Mouse (Mus musculus) limb, embryonic 15.5 days (tissue): ENCODE data around the gene Btbd19. TPM values are rescaled to one million over a fixed set of nuclear protein-coding genes. Genes with fewer than 3 reads are reported as not detected.

ENCODE experiments used
- ATAC-seq: fragments of 200-750 bp; cut with Nextera tagmentation; 2 replicates; pipeline ENCODE4 v1.8.0; 2017; ENCODE audit warnings: low read depth, moderate TSS enrichment; ENCODE audit not compliant: insufficient number of reproducible peaks, low FRiP score, low TSS enrichment
- H3K27ac ChIP-seq: fragments of 300-500 bp; sonication (generic); 2 replicates; pipeline ENCODE4 v1.5.1; 2015; ENCODE audit warnings: moderate library complexity, mild to moderate bottlenecking, inconsistent platforms
- H3K27me3 ChIP-seq: fragments of 300-500 bp; sonication (generic); 2 replicates; pipeline ENCODE4 v1.6.1; 2015; ENCODE audit warnings: inconsistent platforms
- H3K36me3 ChIP-seq: fragments of 300-500 bp; sonication (generic); 2 replicates; pipeline ENCODE4 v1.6.1; 2015; ENCODE audit warnings: inconsistent platforms
- H3K4me1 ChIP-seq: fragments of 300-500 bp; sonication (generic); 2 replicates; pipeline ENCODE4 v1.6.1; 2015; ENCODE audit warnings: inconsistent platforms
- H3K4me2 ChIP-seq: fragments of 300-500 bp; sonication (generic); 2 replicates; pipeline ENCODE4 v1.6.1; 2015; ENCODE audit warnings: mild to moderate bottlenecking, inconsistent platforms
- H3K4me3 ChIP-seq: fragments of 300-500 bp; sonication (generic); 2 replicates; pipeline ENCODE4 v1.5.1; 2015; ENCODE audit warnings: mild to moderate bottlenecking, inconsistent platforms
- H3K9ac ChIP-seq: fragments of 300-500 bp; sonication (generic); 2 replicates; pipeline ENCODE4 v1.6.1; 2015; ENCODE audit warnings: inconsistent platforms
- H3K9me3 ChIP-seq: fragments of 300-500 bp; sonication (generic); 2 replicates; pipeline ENCODE4 v1.6.1; 2016; ENCODE audit warnings: inconsistent platforms
- WGBS: fragments of 180-500 bp; shearing (Covaris S2); methylation state at CpG from one replicate; pipeline ENCODE4 v1.1.7; 2015; 5-methylcytosine and 5-hydroxymethylcytosine counted together
- polyA plus RNA-seq: library from polyadenylated mRNA; unstranded; fragments of >200 nt; fragmentation: Nextera tagmentation; extraction: Ambion mirVana; gene quantifications from 2 replicates; pipeline ENCODE4 v1.2.1, GENCODE M21; 2015

Btbd19 gene
- polyA plus RNA-seq: 10.0 and 10.3 TPM in 2 replicates

DNA sequence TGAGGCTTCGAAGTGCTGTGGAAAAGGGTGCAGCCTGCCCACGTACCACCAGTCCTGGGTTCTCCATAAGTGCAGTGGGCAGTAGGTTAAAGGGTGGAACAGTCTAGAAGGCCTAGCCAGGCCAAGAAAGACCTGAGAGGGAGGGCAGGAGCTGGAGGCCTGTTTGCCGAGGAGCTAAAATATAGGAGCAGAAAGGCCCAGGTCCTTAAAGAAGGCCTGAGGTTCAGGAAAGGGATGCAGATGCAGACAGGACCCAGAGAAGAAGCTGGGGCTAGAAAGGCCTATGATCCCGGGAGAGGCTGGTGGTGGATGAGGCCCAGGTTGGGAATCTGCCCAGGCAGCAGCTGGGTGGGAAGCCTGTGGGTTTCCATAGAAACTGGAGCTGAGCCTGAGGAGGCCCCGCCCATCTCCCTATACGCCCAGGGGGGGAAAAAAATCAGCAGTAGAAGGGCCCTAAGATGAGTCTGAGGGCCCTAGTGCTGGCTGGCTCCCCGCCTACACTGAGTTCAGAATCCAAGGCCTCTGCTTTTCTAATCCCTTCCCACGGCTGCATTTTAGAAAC lies at the start of gene Btbd19:
Gene Btbd19 (minus strand): TSS at position 378 of the 562 bp plus-strand sequence.
- 22% methylated on average over 8 of the region's 8 CpGs for WGBS
- peak within 1 kb of the TSS; percentile 4; the same call in 1 of the 2 replicates for H3K4me3 ChIP-seq
- ATAC-seq: peak; percentile 60

DNA sequence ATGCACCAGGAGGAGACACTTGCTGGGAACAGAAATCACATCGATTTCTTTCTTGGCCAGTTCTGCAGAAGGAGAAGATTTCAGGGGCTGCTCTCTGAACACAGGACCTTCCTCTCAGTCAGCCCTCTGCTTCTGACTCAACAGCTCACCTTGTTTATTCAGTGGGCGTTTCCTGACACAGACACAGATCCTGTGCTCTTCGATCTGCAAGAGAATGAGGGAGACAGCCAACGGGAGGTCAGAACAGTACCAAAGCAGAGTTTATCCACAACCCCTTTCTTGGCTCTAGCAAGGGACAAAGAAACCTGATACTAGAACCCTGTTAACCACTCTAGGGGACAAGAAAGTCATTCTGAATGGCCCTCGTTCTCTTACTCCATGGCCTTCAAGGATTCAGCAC lies 44.4 kb upstream of the Btbd19 start:
- no peak overlapping the region for H3K4me2 ChIP-seq
- no peak overlapping the region for H3K9ac ChIP-seq
- no peaks in the 10 kb centered on the region for H3K4me1 ChIP-seq
- no peak for ATAC-seq
- H3K9me3 ChIP-seq: no peaks in the 10 kb centered on the region
- H3K4me3 ChIP-seq: no peak overlapping the region
- H3K36me3 ChIP-seq: peaks cover 92% of the 10 kb centered on the region
- H3K27me3 ChIP-seq: no peaks in the 10 kb centered on the region
- 93% methylated on average over 5 of the region's 5 CpGs for WGBS
- no peak overlapping the region for H3K27ac ChIP-seq

More for the DNA sequence above, at the start of gene Btbd19:
- peak within 1 kb of the TSS; percentile 22; the same call in 1 of the 2 replicates for H3K4me2 ChIP-seq
- peaks cover 23% of the 10 kb centered on the region for H3K36me3 ChIP-seq
- H3K27ac ChIP-seq: peak within 1 kb of the TSS; percentile 92
- H3K9me3 ChIP-seq: no peaks in the 10 kb centered on the region
- H3K4me1 ChIP-seq: peaks cover 40% of the 10 kb centered on the region
- H3K9ac ChIP-seq: no peak within 1 kb of the TSS
- H3K27me3 ChIP-seq: no peaks in the 10 kb centered on the region

- no peaks in the 10 kb centered on the region for H3K9me3 ChIP-seq
- H3K4me2 ChIP-seq: no peak overlapping the region
- H3K4me3 ChIP-seq: no peak overlapping the region
- H3K9ac ChIP-seq: no peak overlapping the region
- no peak overlapping the region for H3K27ac ChIP-seq
- 62% methylated on average over 4 of the region's 4 CpGs for WGBS
- no peak for ATAC-seq
- H3K36me3 ChIP-seq: peaks cover 55% of the 10 kb centered on the region
- no peaks in the 10 kb centered on the region for H3K27me3 ChIP-seq
- H3K4me1 ChIP-seq: no peaks in the 10 kb centered on the region
These were observed 35.7 kb upstream of the Btbd19 start for GRCm38 (mm10) chr4:117161183-117161582.

GRCm38 (mm10) chr4:117159666-117160065 lies 34.1 kb upstream of the Btbd19 start:
- WGBS: 76% methylated on average over 10 of the region's 10 CpGs
- Histone ChIP-seq H3K9ac (no peak overlapping the region), H3K27ac (no peak overlapping the region), H3K4me2 (no peak overlapping the region), H3K4me3 (no peak overlapping the region), H3K27me3 (no peaks in the 10 kb centered on the region), H3K4me1 (peaks cover 4% of the 10 kb centered on the region; the same call in 1 of the 2 replicates), H3K9me3 (no peaks in the 10 kb centered on the region), H3K36me3 (peaks cover 39% of the 10 kb centered on the region)
- ATAC-seq: no peak

- H3K27me3 ChIP-seq: no peaks in the 10 kb centered on the region
- WGBS: 27% methylated on average over 6 of the region's 6 CpGs
- peak overlapping the region; percentile 70 for H3K4me2 ChIP-seq
- no peaks in the 10 kb centered on the region for H3K9me3 ChIP-seq
- no peak overlapping the region; the same call in 1 of the 2 replicates for H3K9ac ChIP-seq
- H3K27ac ChIP-seq: peak overlapping the region; percentile 95
- peak overlapping the region; percentile 69 for H3K4me3 ChIP-seq
- peaks cover 44% of the 10 kb centered on the region for H3K36me3 ChIP-seq
- H3K4me1 ChIP-seq: peaks cover 25% of the 10 kb centered on the region
- no peak for ATAC-seq
These were observed 30.8 kb upstream of the Btbd19 start for GRCm38 (mm10) chr4:117156372-117156771.

DNA sequence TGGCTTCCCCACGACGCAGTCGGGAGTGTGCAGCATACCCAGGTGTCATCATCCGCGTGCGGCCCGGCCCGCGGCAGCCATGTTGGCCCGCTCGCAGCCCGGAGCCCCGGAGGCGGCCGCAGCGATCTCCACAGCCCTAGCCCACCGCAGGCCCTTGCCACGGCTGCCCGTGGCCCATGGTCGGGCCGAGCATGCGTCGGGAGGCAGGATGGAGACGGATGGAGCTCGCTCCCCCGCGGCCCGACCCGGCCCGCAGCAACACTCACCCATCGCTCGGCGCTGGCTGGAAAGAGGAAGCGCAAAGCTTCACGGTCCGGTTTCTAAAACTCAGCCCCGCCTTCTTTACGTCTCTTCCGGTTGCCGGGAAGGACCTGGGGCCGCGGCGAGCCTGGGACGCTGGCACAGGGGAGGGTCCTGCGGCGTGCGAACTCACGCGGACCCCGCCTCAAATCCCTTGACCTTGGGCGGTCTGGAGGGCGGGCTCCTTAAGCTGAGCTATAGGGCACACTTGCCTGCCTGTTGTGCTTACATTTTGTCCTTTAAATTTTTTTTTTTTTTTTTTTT lies 30.3 kb upstream of the Btbd19 start, which contains the start of gene Rps8:
Gene Rps8 (minus strand): TSS at position 452 of the 564 bp plus-strand sequence.
- Histone ChIP-seq H3K27ac (peak within 1 kb of the TSS; percentile 95), H3K4me1 (peaks cover 25% of the 10 kb centered on the region), H3K27me3 (no peaks in the 10 kb centered on the region), H3K9me3 (no peaks in the 10 kb centered on the region), H3K36me3 (peaks cover 44% of the 10 kb centered on the region), H3K4me3 (peak within 1 kb of the TSS; percentile 69), H3K4me2 (peak within 1 kb of the TSS; percentile 70), H3K9ac (peak within 1 kb of the TSS; percentile 95)
- WGBS: 0% methylated on average over 52 of the region's 52 CpGs
- ATAC-seq: peak; percentile 90

- peak overlapping the region; percentile 69 for H3K4me3 ChIP-seq
- peak overlapping the region; percentile 70 for H3K4me2 ChIP-seq
- peaks cover 25% of the 10 kb centered on the region for H3K4me1 ChIP-seq
- no peaks in the 10 kb centered on the region for H3K27me3 ChIP-seq
- ATAC-seq: no peak
- H3K36me3 ChIP-seq: peaks cover 46% of the 10 kb centered on the region
- 1% methylated on average over 44 of the region's 44 CpGs for WGBS
- peak overlapping the region; percentile 95 for H3K9ac ChIP-seq
- H3K27ac ChIP-seq: peak overlapping the region; percentile 95
- no peaks in the 10 kb centered on the region for H3K9me3 ChIP-seq
These were observed 29.7 kb upstream of the Btbd19 start for GRCm38 (mm10) chr4:117155020-117155791.

- Histone ChIP-seq H3K27ac (no peak overlapping the region; the same call in 1 of the 2 replicates), H3K4me1 (peaks cover 25% of the 10 kb centered on the region), H3K4me3 (no peak overlapping the region), H3K4me2 (no peak overlapping the region), H3K9ac (no peak overlapping the region), H3K9me3 (no peaks in the 10 kb centered on the region), H3K27me3 (no peaks in the 10 kb centered on the region), H3K36me3 (peaks cover 51% of the 10 kb centered on the region)
- 82% methylated on average over 5 of the region's 5 CpGs for WGBS
- no peak for ATAC-seq
These were observed 27.2 kb upstream of the Btbd19 start for GRCm38 (mm10) chr4:117152714-117153113.

- peaks cover 25% of the 10 kb centered on the region for H3K4me1 ChIP-seq
- peaks cover 51% of the 10 kb centered on the region for H3K36me3 ChIP-seq
- no peaks in the 10 kb centered on the region for H3K27me3 ChIP-seq
- no peak overlapping the region for H3K27ac ChIP-seq
- no peak overlapping the region for H3K4me3 ChIP-seq
- ATAC-seq: no peak
- 87% methylated on average over 1 of the region's 1 CpGs for WGBS
- H3K4me2 ChIP-seq: no peak overlapping the region
- no peak overlapping the region for H3K9ac ChIP-seq
- no peaks in the 10 kb centered on the region for H3K9me3 ChIP-seq
These were observed 25.9 kb upstream of the Btbd19 start for GRCm38 (mm10) chr4:117151416-117151815.

DNA sequence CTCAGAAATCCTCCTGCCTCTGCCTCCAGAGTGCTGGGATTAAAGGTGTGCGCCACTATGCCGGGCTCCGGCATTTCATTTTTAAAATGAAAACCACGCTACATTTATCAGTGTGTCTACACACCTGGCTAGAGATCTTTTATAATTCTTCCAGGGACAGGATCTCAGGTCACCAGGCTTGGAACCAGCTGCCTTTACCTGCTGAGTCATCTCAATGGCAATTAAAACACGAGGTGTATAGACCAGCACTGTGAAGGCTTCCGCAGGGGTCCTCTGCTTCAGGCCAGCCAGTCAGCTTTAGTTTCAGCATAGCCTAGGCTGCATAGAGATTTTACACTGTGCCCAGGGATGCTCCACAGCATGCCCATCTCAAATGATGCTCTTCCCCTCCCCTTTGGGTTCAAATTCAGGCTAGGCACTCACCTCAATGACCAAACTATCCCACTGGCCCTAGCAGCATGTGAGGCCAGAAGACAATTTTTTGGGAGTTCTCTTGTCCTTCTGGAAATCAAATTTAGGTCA lies 24.7 kb upstream of the Btbd19 start:
- Histone ChIP-seq H3K4me3 (no peak overlapping the region), H3K36me3 (peaks cover 51% of the 10 kb centered on the region), H3K4me2 (no peak overlapping the region), H3K4me1 (peaks cover 25% of the 10 kb centered on the region), H3K27ac (no peak overlapping the region), H3K9ac (no peak overlapping the region), H3K9me3 (no peaks in the 10 kb centered on the region), H3K27me3 (no peaks in the 10 kb centered on the region)
- 84% methylated on average over 6 of the region's 6 CpGs for WGBS
- ATAC-seq: no peak

- Histone ChIP-seq H3K9ac (no peak overlapping the region), H3K36me3 (peaks cover 51% of the 10 kb centered on the region), H3K4me3 (no peak overlapping the region), H3K4me2 (no peak overlapping the region), H3K4me1 (peaks cover 20% of the 10 kb centered on the region), H3K27me3 (no peaks in the 10 kb centered on the region), H3K9me3 (no peaks in the 10 kb centered on the region), H3K27ac (0 out of 2 replicates have a peak overlapping the region, but pooled peaks have one; percentile 33)
- no peak for ATAC-seq
- 66% methylated on average over 6 of the region's 6 CpGs for WGBS
These were observed 24.0 kb upstream of the Btbd19 start for GRCm38 (mm10) chr4:117149291-117150211.
